Mouse (Mus musculus): Measurements from ENCODE around the gene Maml3.

Maml3 gene

GRCm38 (mm10) chr3:52003663-52004062 lies 101.2 kb downstream of the Maml3 start:
- DNase-seq (ENCODE audit: inconsistent ontology term) = no peak

- DNase-seq (ENCODE audit: inconsistent ontology term) = no peak
Measured at GRCm38 (mm10) chr3:52001518-52001895, 103.4 kb downstream of the Maml3 start.

- no peak for DNase-seq (ENCODE audit: inconsistent ontology term)
Measured at GRCm38 (mm10) chr3:52000871-52001517, 103.9 kb downstream of the Maml3 start.

GRCm38 (mm10) chr3:51999671-52000437 lies 105.0 kb downstream of the Maml3 start:
- DNase-seq (ENCODE audit: inconsistent ontology term) = no peak

GRCm38 (mm10) chr3:51998511-51999399 lies 106.1 kb downstream of the Maml3 start:
- no peak for DNase-seq (ENCODE audit: inconsistent ontology term)

GRCm38 (mm10) chr3:51997616-51998015 lies 107.3 kb downstream of the Maml3 start:
- DNase-seq (ENCODE audit: inconsistent ontology term) = no peak

GRCm38 (mm10) chr3:51986507-51986906 lies 118.4 kb downstream of the Maml3 start:
- DNase-seq (ENCODE audit: inconsistent ontology term) = no peak

GRCm38 (mm10) chr3:51981496-51981895 lies 123.4 kb downstream of the Maml3 start:
- no peak for DNase-seq (ENCODE audit: inconsistent ontology term)

GRCm38 (mm10) chr3:51977654-51978352 lies 127.1 kb downstream of the Maml3 start:
- no peak for DNase-seq (ENCODE audit: inconsistent ontology term)

GRCm38 (mm10) chr3:51974601-51975000 lies 130.3 kb downstream of the Maml3 start:
- no peak for DNase-seq (ENCODE audit: inconsistent ontology term)

GRCm38 (mm10) chr3:51974153-51974552 lies 130.7 kb downstream of the Maml3 start:
- DNase-seq (ENCODE audit: inconsistent ontology term) = no peak

- no peak for DNase-seq (ENCODE audit: inconsistent ontology term)
Measured at GRCm38 (mm10) chr3:51972576-51972975, 132.3 kb downstream of the Maml3 start.

- DNase-seq (ENCODE audit: inconsistent ontology term) = no peak
Measured at GRCm38 (mm10) chr3:51970489-51970888, 134.4 kb downstream of the Maml3 start.

- no peak for DNase-seq (ENCODE audit: inconsistent ontology term)
Measured at GRCm38 (mm10) chr3:51969451-51969850, 135.4 kb downstream of the Maml3 start.

- no peak for DNase-seq (ENCODE audit: inconsistent ontology term)
Measured at GRCm38 (mm10) chr3:51965841-51966240, 139.0 kb downstream of the Maml3 start.

- DNase-seq (ENCODE audit: inconsistent ontology term) = no peak
Measured at GRCm38 (mm10) chr3:51965436-51965835, 139.4 kb downstream of the Maml3 start.

GRCm38 (mm10) chr3:51965008-51965407 lies 139.9 kb downstream of the Maml3 start:
- DNase-seq (ENCODE audit: inconsistent ontology term) = no peak

GRCm38 (mm10) chr3:51963891-51964593 lies 140.8 kb downstream of the Maml3 start:
- no peak for DNase-seq (ENCODE audit: inconsistent ontology term)

GRCm38 (mm10) chr3:51963151-51963791 lies 141.6 kb downstream of the Maml3 start:
- no peak for DNase-seq (ENCODE audit: inconsistent ontology term)

- DNase-seq (ENCODE audit: inconsistent ontology term) = no peak
Measured at GRCm38 (mm10) chr3:51958751-51959150, 146.1 kb downstream of the Maml3 start.

GRCm38 (mm10) chr3:51954441-51954840 lies 150.4 kb downstream of the Maml3 start:
- no peak for DNase-seq (ENCODE audit: inconsistent ontology term)

Measured in Muller cell, postnatal 12 days (primary cell).